Mouse (Mus musculus) lung, embryonic 16.5 days (tissue): ENCODE measurements around the gene Pgk2. TPM values are rescaled to one million over a fixed set of nuclear protein-coding genes. Genes with fewer than 3 reads are reported as not detected.
"Not testable (repeated sequence)": the region's sequence is repeated elsewhere in the genome, so short reads cannot be mapped to it uniquely, and the experiment has no call there.

Experiments used
- ATAC-seq: fragments of 200-750 bp; cut with Nextera tagmentation; 2 replicates; pipeline ENCODE4 v1.8.0; 2017; ENCODE audit warnings: low read depth, mild to moderate bottlenecking, moderate library complexity
- H3K27ac ChIP-seq: fragments of 300-500 bp; sonication (generic); 2 replicates; pipeline ENCODE4 v1.5.1; 2014; ENCODE audit warnings: mild to moderate bottlenecking, control low read depth, low read length
- H3K27me3 ChIP-seq: fragments of 300-500 bp; sonication (generic); 2 replicates; pipeline ENCODE4 v1.6.1; 2014; ENCODE audit warnings: low read depth, low read length, mixed read lengths; ENCODE audit not compliant: control insufficient read depth, insufficient read depth
- H3K36me3 ChIP-seq: fragments of 300-500 bp; sonication (generic); 2 replicates; pipeline ENCODE4 v1.6.1; 2014; ENCODE audit warnings: low read length; ENCODE audit not compliant: control insufficient read depth, insufficient read depth
- H3K4me1 ChIP-seq: fragments of 300-500 bp; sonication (generic); replicated peaks from 2 replicates; pipeline ENCODE4 v1.6.1; 2014; ENCODE audit warnings: low read length, mixed read lengths; ENCODE audit not compliant: control insufficient read depth, insufficient read depth
- H3K4me2 ChIP-seq: fragments of 300-500 bp; sonication (generic); 2 replicates; pipeline ENCODE4 v1.6.1; 2014; ENCODE audit warnings: low read depth, low read length, control low read depth
- H3K4me3 ChIP-seq: fragments of 300-500 bp; sonication (generic); 2 replicates; pipeline ENCODE4 v1.5.1; 2014; ENCODE audit warnings: mild to moderate bottlenecking, low read length, control low read depth
- H3K9ac ChIP-seq: fragments of 300-500 bp; sonication (generic); 2 replicates; pipeline ENCODE4 v1.6.1; 2014; ENCODE audit warnings: low read length, control low read depth
- H3K9me3 ChIP-seq: fragments of 300-500 bp; sonication (generic); 2 replicates; pipeline ENCODE4 v1.6.1; 2016; ENCODE audit warnings: low read length; ENCODE audit not compliant: control insufficient read depth
- WGBS: fragments of 180-500 bp; shearing (Covaris S2); extraction: QIAGEN DNeasy Blood & Tissue Kit; methylation state at CpG from one replicate; pipeline ENCODE4 v1.1.7; 2014; 5-methylcytosine and 5-hydroxymethylcytosine counted together
- polyA plus RNA-seq: library from polyadenylated mRNA; unstranded; fragments of >200 nt; fragmentation: Nextera tagmentation; extraction: Ambion mirVana; gene quantifications from 2 replicates; pipeline ENCODE4 v1.2.1, GENCODE M21; 2015

Pgk2 gene
- not detected in 2 replicates for polyA plus RNA-seq

DNA sequence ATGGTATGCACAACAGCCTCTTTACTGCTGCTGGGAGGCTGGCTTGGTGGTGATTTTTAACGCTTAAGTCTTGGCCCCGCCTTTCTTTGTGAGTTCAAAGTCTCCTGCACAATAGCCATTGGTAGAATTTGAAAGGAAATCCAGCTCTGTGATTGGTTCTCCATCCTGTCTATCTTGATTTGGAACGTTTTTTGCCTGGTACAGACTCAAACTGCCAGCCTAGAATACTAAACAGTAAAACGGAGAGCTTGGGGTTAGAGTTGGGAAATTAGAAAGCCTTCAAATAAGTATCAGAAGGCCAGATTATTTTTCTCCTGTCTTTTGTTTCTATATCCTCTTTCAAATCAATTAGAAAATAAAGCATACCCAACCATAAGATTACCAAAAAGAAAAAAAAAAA lies at the start of gene Pgk2:
Gene Pgk2, minus strand, starts transcription at position 101 of the 400 bp plus-strand sequence.
- no peaks in the 10 kb centered on the region for H3K36me3 ChIP-seq
- ATAC-seq, result no peak
- WGBS, result 64% methylated on average over 4 of the region's 4 CpGs

DNA sequence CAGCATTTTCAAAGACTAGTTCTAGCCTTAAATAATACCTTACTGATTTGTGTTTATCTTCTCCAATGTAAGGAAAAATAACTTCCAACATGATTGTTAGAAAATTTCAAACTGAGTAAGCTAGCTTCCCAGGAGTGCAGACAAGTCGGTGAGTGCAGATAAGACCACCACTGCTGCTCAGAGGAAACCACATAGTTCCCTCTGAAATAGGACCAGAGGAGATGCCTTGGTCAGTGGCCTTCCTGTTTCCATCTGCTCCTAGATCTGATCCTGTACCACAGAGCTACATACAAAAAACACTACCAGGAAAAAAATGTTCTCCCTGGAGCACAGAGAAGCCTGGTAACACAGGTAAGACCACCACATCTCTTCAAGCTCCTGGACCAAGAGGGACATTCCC lies 44.0 kb upstream of the Pgk2 start:
- 35% methylated on average over 1 of the region's 1 CpGs for WGBS
- Histone ChIP-seq H3K36me3 (no peaks in the 10 kb centered on the region), H3K9me3 (no peaks in the 10 kb centered on the region), H3K4me2 (no peak overlapping the region), H3K27me3 (no peaks in the 10 kb centered on the region), H3K9ac (no peak overlapping the region), H3K27ac (no peak overlapping the region), H3K4me1 (no peaks in the 10 kb centered on the region), H3K4me3 (no peak overlapping the region)
- ATAC-seq, result no peak

More for the DNA sequence above, at the start of gene Pgk2:
- Histone ChIP-seq H3K9ac (no peak within 1 kb of the TSS), H3K4me3 (no peak within 1 kb of the TSS), H3K9me3 (no peaks in the 10 kb centered on the region), H3K27ac (no peak within 1 kb of the TSS), H3K4me2 (no peak within 1 kb of the TSS), H3K27me3 (no peaks in the 10 kb centered on the region), H3K4me1 (no peaks in the 10 kb centered on the region)

- Histone ChIP-seq H3K9ac (no peak within 1 kb of the TSS), H3K9me3 (no peaks in the 10 kb centered on the region), H3K4me1 (no peaks in the 10 kb centered on the region), H3K27me3 (no peaks in the 10 kb centered on the region), H3K4me2 (no peak within 1 kb of the TSS), H3K4me3 (no peak within 1 kb of the TSS), H3K36me3 (no peaks in the 10 kb centered on the region), H3K27ac (no peak within 1 kb of the TSS)
- no peak for ATAC-seq
These were observed 33.7 kb upstream of the Pgk2 start, which contains the start of gene Crisp3 for GRCm38 (mm10) chr17:40242135-40242534. Gene Crisp3 (minus strand): TSS chr17:40242288.

DNA sequence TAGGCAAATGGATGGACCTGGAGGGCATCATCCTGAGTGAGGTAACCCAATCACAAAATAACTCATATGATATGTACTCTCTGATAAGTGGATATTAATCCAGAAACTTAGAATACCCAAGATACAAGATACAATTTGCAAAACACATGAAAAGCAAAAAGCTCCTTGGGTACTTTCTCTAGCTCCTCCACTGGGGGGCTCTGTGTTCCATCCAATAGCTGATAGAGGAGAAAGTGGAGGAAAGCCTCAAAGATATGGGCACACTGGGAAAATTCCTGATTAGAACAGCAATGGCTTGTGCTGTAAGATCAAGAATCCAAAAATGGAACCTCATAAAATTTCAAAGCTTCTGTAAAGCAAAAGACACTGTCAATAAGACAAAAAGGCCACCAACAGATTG lies 6.6 kb downstream of the Pgk2 start:
- not testable (repeated sequence) for H3K36me3 ChIP-seq, H3K9ac ChIP-seq, H3K27ac ChIP-seq, H3K4me1 ChIP-seq, H3K9me3 ChIP-seq, H3K27me3 ChIP-seq, ATAC-seq, H3K4me3 ChIP-seq, H3K4me2 ChIP-seq

- not testable (repeated sequence) for ATAC-seq, H3K4me2 ChIP-seq, H3K9ac ChIP-seq, H3K27me3 ChIP-seq, H3K27ac ChIP-seq, H3K36me3 ChIP-seq, H3K4me3 ChIP-seq, H3K4me1 ChIP-seq, H3K9me3 ChIP-seq
- 78% methylated on average over 4 of the region's 4 CpGs for WGBS
These were observed 18.2 kb downstream of the Pgk2 start for GRCm38 (mm10) chr17:40190192-40190591.

- H3K27ac ChIP-seq, H3K4me3 ChIP-seq, H3K27me3 ChIP-seq, ATAC-seq, H3K9me3 ChIP-seq, H3K9ac ChIP-seq, H3K4me1 ChIP-seq, H3K36me3 ChIP-seq, H3K4me2 ChIP-seq: not testable (repeated sequence)
- WGBS, result 36% methylated on average over 8 of the region's 8 CpGs
These were observed 50.6 kb downstream of the Pgk2 start for GRCm38 (mm10) chr17:40157729-40158359.

Other genes starting within 250 kb of the Pgk2 start
- gene AC192777.2, start 113.2 kb downstream of the Pgk2 start, polyA plus RNA-seq, result not detected in 2 replicates
- gene Crisp3, start 33.6 kb upstream of the Pgk2 start, polyA plus RNA-seq, result not detected in 2 replicates
- not detected in 2 replicates for gene Crisp1, start 110.6 kb upstream of the Pgk2 start, polyA plus RNA-seq